In the genomic region with DNA sequence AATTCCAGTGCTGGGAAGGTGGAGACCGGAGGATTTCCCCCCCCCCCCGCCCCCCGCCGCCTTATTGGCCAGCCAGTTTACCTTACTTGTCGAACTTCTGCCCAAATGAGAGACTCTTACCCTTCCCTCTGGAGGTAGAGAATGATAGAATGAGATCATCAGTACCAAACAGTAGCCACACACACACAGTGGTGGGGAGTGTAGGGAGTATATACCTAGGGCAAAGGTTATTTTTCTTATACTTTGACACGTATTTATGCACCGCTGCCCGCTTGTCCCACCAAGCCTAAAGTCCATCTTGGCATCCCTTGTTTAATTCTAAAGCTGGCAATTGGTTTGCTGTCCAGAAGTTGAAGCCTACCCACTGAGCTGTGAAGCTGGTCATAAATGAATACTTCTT, we compare ENCODE assay signal across 22 mouse cellular contexts.
DNase-seq lines count a peak whose midpoint lies in the region; ATAC-seq and TF ChIP-seq lines count a peak whose summit lies in the region.
"Had no signal": no experiment of that assay in that cellular context is flagged by ENCODE, and none has a peak within 500 bp of the region (broad histone marks: within the 10 kb centered on the region; RNA-seq: fewer than 3 reads in every experiment).

No protein-coding gene starts in this region.

- H3K9ac ChIP-seq in kidney, embryonic 15.5 days, result no peak overlapping the region
- H3K9ac ChIP-seq in kidney, embryonic 16.5 days (replicated peaks; ENCODE audit: low read length), result no peak overlapping the region
- H3K9ac ChIP-seq in kidney, postnatal 0 days (ENCODE audit: low read depth, low read length), result no peak overlapping the region

- H3K9me3 ChIP-seq in kidney, embryonic 15.5 days (replicated peaks), result no peaks in the 10 kb centered on the region
- no peaks in the 10 kb centered on the region for H3K9me3 ChIP-seq in kidney, embryonic 16.5 days (ENCODE audit: low read length)
- H3K9me3 ChIP-seq in kidney, postnatal 0 days (replicated peaks; ENCODE audit: low read length), result no peaks in the 10 kb centered on the region

- no peaks in the 10 kb centered on the region for H3K4me1 ChIP-seq in kidney, embryonic 15.5 days
- H3K4me1 ChIP-seq in kidney, embryonic 16.5 days (ENCODE audit: insufficient read depth, low read length), result no peaks in the 10 kb centered on the region
- H3K4me1 ChIP-seq in kidney, postnatal 0 days (replicated peaks; ENCODE audit: insufficient read depth, low read length), result no peaks in the 10 kb centered on the region
- no peaks in the 10 kb centered on the region for H3K4me1 ChIP-seq in kidney, adult 2 months (ENCODE audit: control insufficient read depth, insufficient read depth, low read length)

- no peak overlapping the region for H3K27ac ChIP-seq in kidney, embryonic 15.5 days
- H3K27ac ChIP-seq in kidney, embryonic 16.5 days (ENCODE audit: low read length), result no peak overlapping the region
- no peak overlapping the region for H3K27ac ChIP-seq in kidney, postnatal 0 days
- H3K27ac ChIP-seq in kidney, adult 2 months (ENCODE audit: insufficient read depth, low read depth, low read length), result no peak overlapping the region

- TF ChIP-seq POLR2A in kidney, adult 2 months (IDR thresholded peaks at IDR 0.05; ENCODE audit: low read depth, low read length), result no peak

- peak; percentile 52; the same call in 1 of the 2 replicates for ATAC-seq in kidney, embryonic 15.5 days (replicated peaks; ENCODE audit: low FRiP score)
- peak; percentile 63; the same call in 1 of the 2 replicates for ATAC-seq in kidney, embryonic 16.5 days (ENCODE audit: low FRiP score, low TSS enrichment)
- ATAC-seq in kidney, postnatal 0 days (replicated peaks; ENCODE audit: low FRiP score, low read depth), result peak; percentile 75
- ATAC-seq: activated CD4-positive, CD25-positive, alpha-beta regulatory T cell, adult 4 months; CD4-positive, CD25-positive, alpha-beta regulatory T cell, adult 4 months; Patski had no signal

- no peak for DNase-seq in kidney, adult 11 months
- DNase-seq in kidney, postnatal 25 days, result no peak
- no peak for DNase-seq in kidney, postnatal 0 days (ENCODE audit: low spot score)
- DNase-seq in kidney, postnatal 10 days, result no peak
- DNase-seq in kidney, postnatal 4 days, result peak; percentile 2 to 14
- DNase-seq in kidney, adult 2 months, result no peak
- DNase-seq: adrenal gland, adult 2 months; adrenal gland, adult 8-10 months; adrenal gland, postnatal 10 days; adrenal gland, postnatal 14 days; adrenal gland, postnatal 25 days; adrenal gland, postnatal 36 days; B cell, adult 2 months; cerebellum, adult 11 months; cerebellum, adult 11-12 months had no signal

- no peak for TF ChIP-seq CTCF in kidney, postnatal 0 days (IDR thresholded peaks at IDR 0.05; ENCODE audit: low read depth)
- TF ChIP-seq CTCF in kidney, adult 2 months (conservative IDR thresholded peaks at IDR 0.05; ENCODE audit: insufficient read depth, insufficient read length, low read depth, low read length), result no peak

- H3K36me3 ChIP-seq in kidney, embryonic 15.5 days, result no peaks in the 10 kb centered on the region
- H3K36me3 ChIP-seq in kidney, embryonic 16.5 days (ENCODE audit: insufficient read depth, low read length), result no peaks in the 10 kb centered on the region
- H3K36me3 ChIP-seq in kidney, postnatal 0 days (ENCODE audit: insufficient read depth, low read length), result no peaks in the 10 kb centered on the region
- H3K36me3 ChIP-seq in kidney, adult 2 months (ENCODE audit: control insufficient read depth, insufficient read depth, low read length), result no peaks in the 10 kb centered on the region
- H3K36me3 ChIP-seq: G1E had no signal

- 86% methylated on average over 8 of the region's 8 CpGs for WGBS in kidney, embryonic 15.5 days
- whole genome bisulfite sequencing in kidney, embryonic 16.5 days, result 84% methylated on average over 8 of the region's 8 CpGs
- WGBS in kidney, postnatal 0 days, result 79% methylated on average over 8 of the region's 8 CpGs
- 71% methylated on average over 8 of the region's 8 CpGs for WGBS in kidney, adult 2 months

- H3K4me3 ChIP-seq in kidney, embryonic 15.5 days (replicated peaks), result no peak overlapping the region
- no peak overlapping the region for H3K4me3 ChIP-seq in kidney, embryonic 16.5 days (ENCODE audit: low read length)
- no peak overlapping the region for H3K4me3 ChIP-seq in kidney, postnatal 0 days (replicated peaks; ENCODE audit: low read depth, low read length)
- no peak overlapping the region for H3K4me3 ChIP-seq in kidney, adult 2 months (ENCODE audit: insufficient read depth, low read depth, low read length)

- no peaks in the 10 kb centered on the region for H3K27me3 ChIP-seq in kidney, embryonic 15.5 days
- H3K27me3 ChIP-seq in kidney, embryonic 16.5 days (ENCODE audit: insufficient read depth, low read length), result no peaks in the 10 kb centered on the region; the same call in 1 of the 2 replicates
- H3K27me3 ChIP-seq in kidney, postnatal 0 days (ENCODE audit: insufficient read depth, low read length), result no peaks in the 10 kb centered on the region
- H3K27me3 ChIP-seq in kidney, adult 2 months (replicated peaks; ENCODE audit: control insufficient read depth, insufficient read depth, low read length), result no peaks in the 10 kb centered on the region
- H3K27me3 ChIP-seq: CH12.LX, Patski had no signal

- no peak overlapping the region for H3K4me2 ChIP-seq in kidney, embryonic 15.5 days
- H3K4me2 ChIP-seq in kidney, embryonic 16.5 days (replicated peaks; ENCODE audit: low read depth, low read length), result no peak overlapping the region
- no peak overlapping the region for H3K4me2 ChIP-seq in kidney, postnatal 0 days (ENCODE audit: low read length)

Comparison
In these comparisons a context has a peak if more than half of its experiments do, and no peak if none do; other contexts are left out.
1. DNase-seq: peak in kidney, postnatal 4 days (2 of 2); none in kidney, adult 11 months (single experiment), kidney, postnatal 25 days (0 of 2), kidney, postnatal 0 days (single experiment), kidney, postnatal 10 days (single experiment) and kidney, adult 2 months (single experiment).
2. Peak in every context shown above with its lines, with median percentiles within 50 percentile points of each other: ATAC-seq.